Mouse (Mus musculus): ENCODE results near the gene Olfr96.

DNA sequence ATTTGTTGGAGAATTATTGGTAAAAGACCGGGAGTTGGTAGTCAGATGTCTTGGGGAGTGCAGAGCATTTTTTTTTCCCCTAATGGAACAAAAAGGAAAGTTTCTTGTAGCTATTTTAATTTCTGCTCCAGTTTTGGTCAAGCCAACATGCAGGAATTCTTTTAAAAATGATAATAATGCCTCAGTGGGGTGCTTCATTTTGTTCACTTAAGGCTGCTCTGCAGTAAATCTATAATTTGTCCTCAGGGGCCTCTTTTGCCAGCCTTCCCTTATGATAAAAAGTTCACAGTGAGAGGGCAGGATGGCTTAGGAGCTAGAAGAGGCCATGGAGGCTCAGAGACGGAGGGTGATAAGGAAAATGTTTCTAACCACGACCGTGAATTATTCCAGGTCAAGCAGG lies at the start of gene Olfr96:
- TF ChIP-seq CTCF (conservative IDR thresholded peaks at IDR 0.05; ENCODE audit: low read length) = no peak
- no peak for TF ChIP-seq POU5F1 (IDR thresholded peaks at IDR 0.05; ENCODE audit: borderline replicate concordance, low read length)
- no peak for TF ChIP-seq NANOG (IDR thresholded peaks at IDR 0.05; ENCODE audit: borderline replicate concordance, low read length)
